Mouse (Mus musculus) ES-E14 (cell line): Measurements from ENCODE around the gene Cdc14a. TPM values are rescaled to one million over a fixed set of nuclear protein-coding genes. Genes with fewer than 3 reads are reported as not detected.

Experiments used
- DNase-seq: peaks from one replicate; pipeline ENCODE4 v3.0.0-alpha.2; 2013; ENCODE audit warnings: low read depth, low spot score
- H3K27ac ChIP-seq: 2 replicates; pipeline ENCODE4 v1.5.1; 2012; ENCODE audit warnings: low read depth, mild to moderate bottlenecking, low read length, moderate library complexity, mixed read lengths; ENCODE audit not compliant: poor library complexity, insufficient read depth, severe bottlenecking
- H3K36me3 ChIP-seq: 2 replicates; pipeline ENCODE4 v1.6.1; 2012; ENCODE audit warnings: mild to moderate bottlenecking, low read length, moderate library complexity, mixed read lengths; ENCODE audit not compliant: control insufficient read depth, poor library complexity, insufficient read depth, severe bottlenecking
- H3K4me1 ChIP-seq, 2 experiments: fragments of 150-350 bp in 1 of 2; sonication (generic) in 1 of 2; 2 replicates each; pipeline ENCODE4 v1.6.1; 2012; ENCODE audit warnings: low read length in 2 of 2, mild to moderate bottlenecking in 1 of 2, mixed read lengths in 1 of 2; ENCODE audit not compliant: control insufficient read depth in 2 of 2, insufficient read depth in 2 of 2, poor library complexity in 1 of 2
- H3K4me3 ChIP-seq, 2 experiments: fragments of 150-350 bp in 1 of 2; sonication (generic) in 1 of 2; 2 replicates each; pipeline ENCODE4 v1.5.1; 2012; ENCODE audit warnings: low read length in 2 of 2, low read depth in 1 of 2, mild to moderate bottlenecking in 1 of 2, mixed read lengths in 1 of 2; ENCODE audit not compliant: insufficient read depth in 1 of 2, poor library complexity in 1 of 2, severe bottlenecking in 1 of 2
- H3K9ac ChIP-seq: 2 replicates; pipeline ENCODE4 v1.6.1; 2012; ENCODE audit warnings: low read depth, mild to moderate bottlenecking, low read length, mixed read lengths; ENCODE audit not compliant: poor library complexity, insufficient read depth, severe bottlenecking
- H3K9me3 ChIP-seq: fragments of 150-350 bp; sonication (generic); 2 replicates; pipeline ENCODE4 v1.6.1; 2012; ENCODE audit warnings: low read depth, mild to moderate bottlenecking, low read length; ENCODE audit not compliant: control insufficient read depth, insufficient read depth
- CHD2 ChIP-seq: IDR thresholded peaks from 2 replicates; pipeline ENCODE4 v1.6.1; 2014; ENCODE audit warnings: mild to moderate bottlenecking, low read depth, low read length, inconsistent platforms
- HCFC1 ChIP-seq: IDR thresholded peaks from 2 replicates; pipeline ENCODE4 v1.6.1; 2012; ENCODE audit warnings: low read length, inconsistent platforms, borderline replicate concordance; ENCODE audit not compliant: insufficient read depth
- MAFK ChIP-seq: IDR thresholded peaks from 2 replicates; pipeline ENCODE4 v1.6.1; 2014; ENCODE audit warnings: mild to moderate bottlenecking, low read depth, low read length, inconsistent platforms; ENCODE audit not compliant: insufficient read depth
- ZC3H11A ChIP-seq: IDR thresholded peaks from 2 replicates; pipeline ENCODE4 v1.6.1; 2012; ENCODE audit warnings: low read depth, mild to moderate bottlenecking, inconsistent platforms, low read length, borderline replicate concordance
- ZNF384 ChIP-seq: IDR thresholded peaks from 2 replicates; pipeline ENCODE4 v1.6.1; 2012; ENCODE audit warnings: low read depth, low read length, inconsistent platforms
- in situ Hi-C, 2 experiments: fragments of 600-800 bp; cut with MboI; formaldehyde crosslinking; loops; one replicate each; pipeline ENCODE4 v1.15.1; 2025; ENCODE audit warnings: low sequenced_read_pairs in 2 of 2, inconsistent platforms in 1 of 2; ENCODE audit not compliant: unreplicated experiment in 2 of 2
- total RNA-seq: library from RNA; depleted of rRNA; stranded (reverse); fragments of 300-350 nt; gene quantifications from 2 replicates; pipeline ENCODE4 v1.2.3, GENCODE M21; 2012

Cdc14a gene
- total RNA-seq, 1 experiment: 3.5 TPM

DNA sequence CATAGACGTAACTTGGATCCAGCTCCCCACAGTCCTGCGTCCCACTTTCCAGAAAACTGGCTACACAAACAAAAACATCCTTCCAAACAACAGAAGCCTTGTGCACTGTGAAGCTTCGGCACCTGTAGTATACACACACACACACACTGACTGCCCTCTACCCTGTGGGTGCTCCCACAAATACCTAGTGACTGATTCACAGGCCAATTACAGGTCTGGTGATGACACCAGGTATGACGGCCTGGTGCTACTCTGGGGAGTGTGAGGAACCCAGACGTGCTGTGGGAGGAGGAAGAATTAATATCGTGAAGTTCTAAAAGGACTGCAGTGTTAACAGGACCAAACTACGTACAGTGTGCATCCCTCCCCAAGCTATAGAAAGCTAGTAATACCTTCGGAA, 1.8 kb downstream of the Cdc14a start:
- H3K36me3 ChIP-seq: no peaks in the 10 kb centered on the region
- no peak for TF ChIP-seq HCFC1
- TF ChIP-seq CHD2: no peak
- TF ChIP-seq MAFK: no peak
- TF ChIP-seq ZC3H11A: no peak
- TF ChIP-seq ZNF384: no peak
- H3K4me1 ChIP-seq: peaks cover 0 to 2% of the 10 kb centered on the region in 2 experiments; a peak in 2 of 4 replicates
- no peak overlapping the region for H3K9ac ChIP-seq
- no peak for DNase-seq
- no peak overlapping the region for H3K4me3 ChIP-seq
- H3K27ac ChIP-seq: no peak overlapping the region
- in situ Hi-C loops: no loop called here
- no peaks in the 10 kb centered on the region for H3K9me3 ChIP-seq

DNA sequence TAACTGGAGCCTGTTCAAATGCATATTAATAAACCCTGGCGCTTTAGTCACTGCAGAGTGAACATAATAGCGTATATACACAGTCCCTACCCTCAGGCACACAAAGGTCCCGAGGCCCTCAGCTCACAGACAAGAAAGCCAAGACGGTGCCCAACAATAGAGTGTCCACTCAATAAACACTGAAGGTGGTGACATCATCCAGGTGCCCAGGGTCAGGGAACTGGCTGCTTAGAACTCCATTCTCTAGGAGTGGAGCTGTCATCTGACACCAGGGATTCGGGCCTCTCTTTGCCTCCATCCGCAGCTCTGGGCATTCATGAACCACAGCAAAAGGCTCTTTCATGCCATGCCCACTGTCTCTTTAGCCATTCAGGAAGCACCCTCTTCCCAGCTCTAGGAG, 2.7 kb downstream of the Cdc14a start:
- Histone ChIP-seq H3K9me3 (no peaks in the 10 kb centered on the region), H3K9ac (no peak overlapping the region), H3K4me1 (peaks cover 0 to 2% of the 10 kb centered on the region in 2 experiments; a peak in 2 of 4 replicates), H3K36me3 (no peaks in the 10 kb centered on the region), H3K27ac (no peak overlapping the region), H3K4me3 (no peak overlapping the region)
- in situ Hi-C loops: no loop called here
- no peak for DNase-seq
- TF ChIP-seq HCFC1 (no peak), ZNF384 (no peak), ZC3H11A (no peak), MAFK (no peak), CHD2 (no peak)

DNA sequence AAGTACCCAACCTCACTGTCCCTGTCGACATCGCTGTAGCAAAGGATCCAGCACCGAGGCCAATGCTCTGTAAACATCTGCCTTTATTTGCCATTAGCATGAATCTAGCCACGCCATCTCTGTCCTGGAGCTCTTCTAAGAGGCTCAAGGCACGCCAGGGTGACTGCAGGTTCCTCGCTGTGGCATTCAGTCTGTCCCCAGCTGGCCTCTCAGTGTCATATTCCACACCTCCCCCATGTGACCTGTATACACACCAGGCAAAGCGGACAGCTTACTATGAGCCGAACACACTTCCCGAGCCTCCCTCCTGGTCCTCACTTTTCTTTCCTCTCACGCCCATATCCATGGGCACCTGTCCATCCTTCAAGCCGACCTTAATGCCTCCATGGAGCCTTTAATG, 4.0 kb downstream of the Cdc14a start:
- no peak overlapping the region for H3K4me3 ChIP-seq
- H3K36me3 ChIP-seq: no peaks in the 10 kb centered on the region
- H3K4me1 ChIP-seq: peaks cover 0 to 2% of the 10 kb centered on the region in 2 experiments; a peak in 2 of 4 replicates
- TF ChIP-seq HCFC1 (no peak), CHD2 (no peak), MAFK (no peak)
- no peak overlapping the region for H3K27ac ChIP-seq
- H3K9ac ChIP-seq: no peak overlapping the region
- no peak for DNase-seq
- H3K9me3 ChIP-seq: no peaks in the 10 kb centered on the region
- in situ Hi-C loops: no loop called here

DNA sequence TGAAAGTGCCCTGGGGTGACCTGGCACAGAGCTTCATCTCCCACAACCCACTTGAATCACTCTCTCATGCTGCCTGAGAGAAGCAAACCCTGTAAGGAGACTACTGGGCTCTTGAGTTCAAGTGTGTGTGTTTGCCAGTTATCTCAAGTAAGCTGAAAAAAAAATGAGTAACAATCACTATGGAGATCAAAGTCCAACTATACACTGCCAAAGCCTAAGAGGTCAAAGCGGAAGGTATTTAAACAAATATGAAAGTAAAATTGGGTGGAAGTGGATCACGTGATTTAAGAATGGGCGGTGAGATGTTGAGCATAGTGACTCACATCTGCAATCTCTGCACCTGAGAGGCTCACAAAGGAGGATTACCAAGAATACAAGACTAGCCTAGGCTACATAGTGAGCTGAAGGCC, 9.4 kb downstream of the Cdc14a start:
- in situ Hi-C loops: no loop called here
- H3K27ac ChIP-seq: no peak overlapping the region
- TF ChIP-seq HCFC1 (no peak), ZC3H11A (no peak), ZNF384 (no peak), CHD2 (no peak), MAFK (no peak)
- no peaks in the 10 kb centered on the region for H3K9me3 ChIP-seq
- no peak overlapping the region for H3K4me3 ChIP-seq
- no peak overlapping the region for H3K9ac ChIP-seq
- no peaks in the 10 kb centered on the region for H3K36me3 ChIP-seq
- no peaks in the 10 kb centered on the region for H3K4me1 ChIP-seq
- no peak for DNase-seq

DNA sequence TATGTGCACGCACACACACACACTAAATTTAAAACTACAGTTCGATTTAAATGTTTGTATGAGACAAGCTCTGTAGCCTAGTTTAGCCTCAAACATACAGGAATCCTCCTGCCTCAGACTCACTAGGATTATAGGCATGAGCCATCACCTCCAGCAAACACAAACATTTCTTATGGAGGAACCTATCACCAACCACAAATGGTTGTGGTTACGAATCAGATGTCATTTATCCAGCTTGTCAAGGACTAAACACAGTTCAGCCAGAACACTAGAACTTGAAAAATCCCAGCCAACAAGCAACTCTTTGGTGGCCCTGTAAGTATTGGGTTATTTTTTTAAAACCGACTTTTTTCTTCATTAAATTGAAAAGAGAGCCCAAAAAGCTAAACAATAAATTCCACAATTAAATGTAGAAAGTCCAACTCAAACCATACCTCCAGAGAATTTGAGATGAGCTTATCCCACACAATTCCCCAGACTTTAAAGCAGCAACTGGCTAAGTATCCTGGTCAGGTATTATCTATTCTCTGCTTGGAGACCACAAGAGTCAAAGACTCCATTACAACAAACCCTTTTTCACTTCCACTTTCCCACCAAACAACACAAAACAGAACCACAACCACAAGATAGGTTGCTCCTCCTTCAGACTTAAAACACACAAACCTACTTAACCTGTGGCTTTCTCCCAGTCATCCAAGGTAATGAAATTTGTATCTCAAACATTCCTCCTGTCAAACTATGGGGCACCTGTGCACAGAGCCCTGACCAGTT, 10.7 kb downstream of the Cdc14a start:
- Histone ChIP-seq H3K4me3 (no peak overlapping the region), H3K36me3 (no peaks in the 10 kb centered on the region), H3K4me1 (no peaks in the 10 kb centered on the region), H3K9me3 (no peaks in the 10 kb centered on the region), H3K9ac (no peak overlapping the region), H3K27ac (no peak overlapping the region)
- in situ Hi-C loops: no loop called here
- no peak for TF ChIP-seq ZC3H11A
- no peak for TF ChIP-seq ZNF384
- TF ChIP-seq CHD2: no peak
- no peak for TF ChIP-seq HCFC1
- TF ChIP-seq MAFK: no peak
- no peak for DNase-seq
